Mouse (Mus musculus): ENCODE measurements at regions not wholly inside any gene's neighbourhood (a gene's known extent, or its start where the extent isn't known, plus 50 kb on each side); places are given as distances from the start of the nearest gene placed in this dataset.

DNA sequence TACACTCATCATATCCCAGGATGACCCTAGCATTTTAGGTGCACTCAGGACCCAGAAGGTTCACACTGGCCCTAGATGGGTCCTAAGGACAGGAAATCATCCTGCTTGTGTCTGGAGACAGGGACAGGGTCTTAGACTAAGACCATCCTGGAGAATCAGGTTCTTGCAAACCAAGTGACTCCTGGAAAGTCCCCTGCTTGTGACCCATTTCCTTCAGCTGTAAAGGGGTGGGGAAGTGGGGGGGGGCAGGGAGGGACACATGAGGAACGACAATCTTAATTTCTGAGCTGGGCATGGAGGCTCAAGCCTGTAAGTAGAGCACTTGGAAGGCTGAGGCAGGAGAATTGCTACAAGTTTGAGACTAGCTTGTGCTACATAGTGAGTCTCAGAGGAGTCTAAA is 88.2 kb upstream of the Haao start:
- H3K4me3 ChIP-seq, result no peak overlapping the region
- DNase-seq, result peak; percentile 6
- intact Hi-C loops (cut with DNase I), result no loop called here
- no peak for TF ChIP-seq CTCF (IDR thresholded peaks at IDR 0.05)
- peak overlapping the region; percentile 59 for H3K27ac ChIP-seq

DNA sequence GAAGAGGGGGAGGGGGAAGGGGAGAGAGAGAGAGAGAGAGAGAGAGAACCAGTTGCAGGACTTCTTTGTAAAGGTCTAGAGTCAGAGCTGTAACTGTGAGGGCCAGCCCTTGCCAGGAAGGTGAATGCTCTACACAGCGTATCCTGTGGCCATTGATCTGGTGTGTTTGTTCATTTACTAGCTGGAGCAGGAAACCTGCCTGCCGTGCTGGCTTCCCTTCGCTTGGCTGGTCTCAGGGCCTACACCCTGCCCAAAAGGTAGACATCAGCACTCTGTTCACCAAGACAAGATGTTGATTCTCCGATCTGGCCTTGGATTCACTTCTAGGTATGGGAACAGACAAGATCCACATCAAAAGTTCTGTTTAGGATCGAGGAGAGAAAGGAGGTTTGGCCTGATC is 87.5 kb upstream of the Haao start:
- TF ChIP-seq CTCF (IDR thresholded peaks at IDR 0.05), result no peak
- intact Hi-C loops (cut with DNase I), result no loop called here
- Histone ChIP-seq H3K27ac (peak overlapping the region; percentile 59), H3K4me3 (no peak overlapping the region)
- peak; percentile 13 for DNase-seq

DNA sequence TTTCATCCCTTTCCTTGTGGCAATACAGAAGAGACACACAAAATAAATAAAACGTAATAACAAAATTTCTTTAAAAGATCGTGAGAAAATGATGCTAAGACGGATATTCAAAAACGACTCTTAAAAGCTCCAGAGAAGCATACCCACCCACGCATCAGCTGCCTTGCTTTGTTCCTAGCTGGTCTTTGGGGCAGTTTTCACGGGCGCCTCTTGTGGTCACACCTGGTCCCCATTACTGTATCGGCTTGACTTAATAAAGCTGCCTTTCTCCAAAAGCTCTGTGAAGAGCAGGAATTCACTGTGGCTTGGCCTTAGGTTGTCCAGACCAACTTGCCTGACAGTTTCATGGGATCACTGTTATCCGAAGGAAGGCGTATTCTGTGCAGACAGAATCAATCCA is 86.0 kb upstream of the Haao start:
- Histone ChIP-seq H3K4me3 (no peak overlapping the region), H3K27ac (no peak overlapping the region)
- intact Hi-C loops (cut with DNase I), result no loop called here
- TF ChIP-seq CTCF (IDR thresholded peaks at IDR 0.05), result no peak
- peak; percentile 17 for DNase-seq

DNA sequence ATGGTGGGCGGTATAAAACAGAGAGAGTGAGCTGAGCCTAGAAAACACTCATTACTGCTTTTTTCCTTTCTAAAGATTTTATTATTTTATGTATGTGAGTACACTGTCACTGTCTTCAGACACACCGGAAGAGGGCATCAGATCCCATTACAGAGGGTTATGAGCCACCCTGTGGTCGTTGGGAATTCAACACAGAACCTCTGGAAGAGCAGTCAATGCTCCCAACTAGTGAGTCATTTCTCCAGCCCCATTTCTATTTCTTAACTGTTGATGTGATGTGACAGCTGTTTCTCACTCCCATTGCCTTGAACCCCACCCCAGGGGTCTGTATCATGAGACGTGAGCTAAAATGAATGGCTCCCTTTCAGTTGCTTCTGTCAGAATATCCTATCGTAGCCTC is 82.6 kb upstream of the Haao start:
- no peak for TF ChIP-seq CTCF (IDR thresholded peaks at IDR 0.05)
- intact Hi-C loops (cut with DNase I), result no loop called here

DNA sequence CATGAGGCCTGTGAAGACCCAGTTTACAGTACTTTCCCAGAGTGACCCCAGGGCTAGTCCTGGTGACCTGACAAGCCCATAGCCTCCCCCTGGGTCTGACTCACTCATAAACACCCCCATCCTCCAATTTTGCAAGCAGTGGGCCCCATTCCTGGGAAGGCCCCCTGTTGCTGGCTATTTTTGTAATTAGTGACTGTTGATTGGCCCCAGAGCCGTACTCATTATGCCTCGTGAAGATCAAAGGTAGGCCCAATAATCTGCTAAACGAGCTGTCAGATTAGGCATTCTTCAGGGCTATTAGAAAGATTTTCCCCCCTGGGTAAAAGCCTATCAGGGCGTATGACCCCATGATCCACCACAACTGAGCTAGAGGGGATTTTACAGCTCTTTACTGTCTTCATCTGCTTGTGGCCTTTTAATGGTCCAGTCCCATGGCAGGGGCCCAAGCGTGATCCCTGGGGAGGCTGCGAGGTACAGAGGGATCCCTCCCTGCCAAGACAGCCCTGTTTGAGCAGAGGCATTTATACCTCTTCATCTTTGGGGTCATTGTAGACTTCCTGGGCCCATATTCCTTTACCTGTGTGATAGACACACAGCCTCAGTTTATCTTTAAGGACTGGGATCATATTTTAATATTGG is 80.1 kb upstream of the Haao start:
- DNase-seq, result peak; percentile 74
- TF ChIP-seq CTCF (IDR thresholded peaks at IDR 0.05), result no peak
- intact Hi-C loops (cut with DNase I), result no loop called here
- no peak overlapping the region for H3K4me3 ChIP-seq
- H3K27ac ChIP-seq, result no peak overlapping the region

More for the DNA sequence above, 82.6 kb upstream of the Haao start:
- Histone ChIP-seq H3K4me3 (no peak overlapping the region), H3K27ac (no peak overlapping the region)
- DNase-seq, result no peak

DNA sequence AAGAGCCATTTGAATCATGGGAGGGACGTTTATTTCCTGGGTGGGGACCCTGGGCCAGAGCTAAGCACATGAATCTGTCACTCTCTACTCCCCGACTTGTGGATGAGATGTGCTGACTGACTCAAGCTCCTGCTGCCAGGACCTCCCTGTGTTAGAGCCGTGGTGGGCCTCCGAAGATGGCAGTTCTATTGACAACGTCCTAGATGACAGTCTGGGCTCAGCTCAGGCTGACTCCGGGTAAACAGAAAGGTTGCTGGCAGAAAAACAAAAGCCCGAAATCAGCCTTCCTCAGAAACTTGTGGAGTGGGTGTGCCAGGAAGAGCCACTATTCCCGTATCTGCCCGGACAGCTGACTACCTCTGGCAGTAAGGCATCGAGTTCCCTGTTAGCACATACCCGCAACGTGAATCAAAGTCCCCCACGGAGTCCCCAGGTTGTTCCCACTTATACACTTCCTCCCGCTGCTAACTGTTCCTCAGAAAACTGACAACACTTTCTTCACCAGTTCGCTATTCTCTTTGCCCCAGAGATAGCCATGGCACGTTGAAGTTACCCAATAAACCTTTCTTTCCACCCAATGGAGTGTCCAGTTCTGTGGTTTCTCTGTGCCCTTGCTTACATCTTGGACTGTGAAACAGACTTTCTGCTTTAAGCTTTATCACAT is 76.6 kb upstream of the Haao start:
- no peak overlapping the region for H3K4me3 ChIP-seq
- peak overlapping the region; percentile 68 for H3K27ac ChIP-seq
- intact Hi-C loops (cut with DNase I), result no loop called here
- no peak for TF ChIP-seq CTCF (IDR thresholded peaks at IDR 0.05)
- no peak for DNase-seq

DNA sequence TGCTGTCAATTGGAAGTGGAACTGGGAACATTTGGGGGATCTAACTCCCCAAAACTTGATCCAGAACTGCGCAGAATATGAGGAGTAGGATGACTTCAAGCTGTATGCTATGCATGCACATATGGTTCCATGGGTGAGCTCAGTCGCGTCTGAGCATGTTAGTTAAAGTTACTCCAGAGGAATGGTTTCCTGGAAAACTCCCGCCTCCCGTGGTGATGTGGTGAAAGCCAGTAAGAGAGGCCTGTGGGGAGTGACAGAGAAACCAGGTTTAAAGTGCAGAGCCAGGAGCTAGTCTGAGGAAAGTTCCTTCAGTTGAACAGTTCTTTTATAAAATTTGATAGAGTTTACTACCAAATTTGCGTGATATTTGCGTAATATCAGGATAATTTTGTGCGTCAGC is 73.1 kb upstream of the Haao start:
- no peak for TF ChIP-seq CTCF (IDR thresholded peaks at IDR 0.05)
- DNase-seq, result peak; percentile 9
- Histone ChIP-seq H3K27ac (no peak overlapping the region), H3K4me3 (no peak overlapping the region)
- intact Hi-C loops (cut with DNase I), result no loop called here

DNA sequence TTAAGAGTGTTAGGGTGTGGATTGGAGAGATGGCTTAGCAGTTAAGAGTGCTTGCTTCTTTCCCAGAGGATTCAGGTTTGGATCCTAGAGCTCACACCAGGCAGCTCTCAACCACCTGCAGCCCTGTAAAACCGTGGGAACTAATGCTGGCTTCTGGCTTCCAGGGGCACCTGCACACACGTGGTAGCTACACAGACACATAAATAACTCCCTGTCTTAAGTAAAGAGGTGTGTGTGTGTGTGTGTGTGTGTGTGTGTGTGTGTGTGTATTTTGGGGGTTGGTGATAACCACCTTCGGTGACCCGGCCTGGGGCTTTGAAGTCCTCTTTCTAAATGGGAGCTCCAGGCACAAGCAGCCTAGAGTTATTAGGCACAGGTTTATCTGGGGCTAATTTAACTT is 72.5 kb upstream of the Haao start:
- H3K27ac ChIP-seq, result no peak overlapping the region
- DNase-seq, result no peak
- no peak for TF ChIP-seq CTCF (IDR thresholded peaks at IDR 0.05)
- intact Hi-C loops (cut with DNase I), result no loop called here
- no peak overlapping the region for H3K4me3 ChIP-seq

DNA sequence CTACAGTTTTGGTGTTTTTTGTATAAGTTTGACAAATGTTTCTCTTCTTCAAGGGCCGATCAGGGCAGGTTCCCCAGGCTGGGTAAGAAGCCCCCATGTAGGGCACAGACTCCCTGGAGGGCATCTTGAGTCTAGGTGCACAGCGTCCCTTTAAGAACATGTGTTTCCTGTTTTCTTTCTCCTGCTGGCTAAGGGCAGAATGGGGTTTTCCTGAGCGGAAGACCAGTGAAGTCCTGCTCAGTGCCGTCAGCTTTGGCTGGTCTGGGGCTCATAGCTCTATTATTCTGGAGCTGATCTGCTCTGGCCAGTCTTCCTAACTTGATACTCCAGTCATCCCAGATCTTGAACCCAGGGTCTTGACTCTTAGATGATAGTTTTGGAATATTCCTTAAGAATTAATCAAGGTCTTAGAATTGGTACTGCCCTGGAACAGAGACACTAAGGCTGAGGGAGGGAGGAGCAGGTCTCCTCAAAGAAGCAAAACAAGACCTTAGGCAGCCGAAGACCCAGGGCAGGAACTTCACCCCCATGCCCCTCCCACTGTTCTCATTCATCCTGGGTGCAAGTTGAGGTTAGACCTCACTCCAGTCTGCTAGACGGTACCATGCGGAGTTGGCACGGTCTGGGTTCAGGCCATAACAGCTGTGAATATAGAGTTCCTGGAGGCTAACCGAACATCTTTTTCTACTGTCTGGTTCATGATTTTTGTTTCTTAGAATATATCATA is 70.8 kb upstream of the Haao start:
- no peak for TF ChIP-seq CTCF (IDR thresholded peaks at IDR 0.05)
- DNase-seq, result peak; percentile 42
- H3K4me3 ChIP-seq, result peak overlapping the region; percentile 15; the same call in 1 of the 2 replicates
- peak overlapping the region; percentile 84 for H3K27ac ChIP-seq
- intact Hi-C loops (cut with DNase I), result loop anchor here (5.0 kb wide), 1 partner anchor 39 kb away; no protein-coding TSS in a partner anchor

DNA sequence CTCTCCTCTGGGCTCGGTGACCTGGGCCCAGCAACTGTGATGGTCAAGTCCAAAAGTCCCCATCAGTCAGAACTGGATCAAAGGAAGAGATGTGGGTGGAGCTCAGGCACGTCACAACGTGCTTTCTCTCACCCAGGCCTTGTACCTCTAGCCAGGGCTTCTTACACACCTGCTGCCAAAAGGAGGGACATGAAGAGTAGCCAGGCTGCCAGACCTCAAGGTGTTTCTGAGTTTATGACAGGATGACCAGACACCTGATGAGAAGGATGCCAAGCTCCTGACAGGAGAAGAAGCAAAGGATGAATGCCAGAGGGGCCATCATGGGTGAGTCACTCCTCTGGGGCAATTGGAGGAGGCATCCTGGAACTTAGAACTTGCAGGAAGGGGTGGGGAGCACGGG is 70.0 kb upstream of the Haao start:
- peak overlapping the region; percentile 84 for H3K27ac ChIP-seq
- TF ChIP-seq CTCF (IDR thresholded peaks at IDR 0.05), result no peak
- H3K4me3 ChIP-seq, result no peak overlapping the region
- intact Hi-C loops (cut with DNase I), result loop anchor here (5.0 kb wide), 1 partner anchor 40 kb away; no protein-coding TSS in a partner anchor
- peak; percentile 27 for DNase-seq

DNA sequence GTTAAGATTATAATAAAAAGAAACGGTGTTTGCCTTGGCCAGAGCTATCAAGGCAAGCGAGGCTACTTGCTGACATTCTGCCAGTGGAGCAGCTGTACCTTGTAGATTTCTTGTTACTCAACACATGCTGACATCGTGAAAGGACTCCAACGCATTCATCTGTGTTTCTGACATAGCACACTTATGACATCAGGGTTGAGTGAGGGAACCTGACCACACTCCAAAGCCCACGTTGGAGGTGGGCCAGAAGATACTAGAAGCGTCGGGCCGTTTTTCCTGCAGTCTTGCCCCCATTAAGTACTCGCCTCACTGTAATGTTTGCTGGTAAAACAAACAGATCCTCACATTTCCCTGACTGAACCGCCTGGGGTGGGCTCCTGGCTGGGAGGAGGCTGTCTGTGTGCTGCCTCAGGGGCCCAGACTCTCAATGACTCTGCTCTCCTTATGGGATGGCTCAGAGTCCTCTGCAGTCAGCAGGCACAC is 69.0 kb upstream of the Haao start:
- intact Hi-C loops (cut with DNase I), result loop anchor here (5.0 kb wide), 1 partner anchor 41 kb away; no protein-coding TSS in a partner anchor
- DNase-seq, result peak; percentile 54
- Histone ChIP-seq H3K27ac (peak overlapping the region; percentile 84), H3K4me3 (no peak overlapping the region)
- TF ChIP-seq CTCF (IDR thresholded peaks at IDR 0.05), result no peak

DNA sequence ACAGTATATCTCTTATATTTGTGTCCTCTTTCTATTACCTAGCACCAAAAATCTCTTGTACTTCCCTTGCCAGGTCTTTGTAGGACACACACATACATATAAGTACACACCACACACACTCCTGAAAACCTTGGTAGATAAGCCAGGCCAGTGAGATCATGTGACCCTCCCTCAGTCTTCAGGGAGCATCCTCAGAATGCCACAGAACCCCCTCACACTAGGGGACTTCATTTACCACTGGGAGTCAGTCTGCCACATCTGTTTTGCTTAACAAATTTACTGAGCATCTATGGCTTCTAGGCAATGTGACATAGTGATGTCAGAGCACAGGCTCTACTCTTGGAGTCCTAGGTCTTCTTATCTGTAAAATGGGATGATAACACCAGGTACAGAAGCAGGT is 67.3 kb upstream of the Haao start:
- H3K4me3 ChIP-seq, result no peak overlapping the region
- H3K27ac ChIP-seq, result no peak overlapping the region
- intact Hi-C loops (cut with DNase I), result loop anchor here (5.0 kb wide), 1 partner anchor 42 kb away; no protein-coding TSS in a partner anchor
- no peak for DNase-seq
- no peak for TF ChIP-seq CTCF (IDR thresholded peaks at IDR 0.05)

DNA sequence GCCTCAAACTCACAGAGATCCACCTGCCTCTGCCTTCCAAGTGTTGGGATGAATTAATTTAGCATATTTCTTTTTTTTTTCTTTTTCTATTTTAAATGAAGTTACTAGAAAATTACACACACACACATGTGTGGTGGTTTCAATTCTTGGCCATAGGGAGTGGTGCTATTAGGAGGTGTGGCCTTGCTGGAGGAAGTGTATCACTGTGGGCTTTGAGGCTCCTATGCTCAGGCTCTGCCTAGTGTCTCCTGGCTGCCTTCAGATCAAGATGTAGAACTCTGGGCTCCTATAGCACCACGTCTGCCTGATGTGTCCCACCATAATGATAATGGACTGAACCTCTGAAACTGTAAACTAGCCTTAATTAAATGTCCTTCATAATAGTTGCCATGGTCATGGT is 66.8 kb upstream of the Haao start:
- H3K4me3 ChIP-seq, result no peak overlapping the region
- intact Hi-C loops (cut with DNase I), result loop anchor here (5.0 kb wide), 1 partner anchor 43 kb away; no protein-coding TSS in a partner anchor
- no peak overlapping the region for H3K27ac ChIP-seq
- DNase-seq, result no peak
- TF ChIP-seq CTCF (IDR thresholded peaks at IDR 0.05), result no peak

Data from gastrocnemius, adult 2 months (tissue).